Comparison of ENCODE assay signal across 8 mouse cellular contexts in the genomic region with DNA sequence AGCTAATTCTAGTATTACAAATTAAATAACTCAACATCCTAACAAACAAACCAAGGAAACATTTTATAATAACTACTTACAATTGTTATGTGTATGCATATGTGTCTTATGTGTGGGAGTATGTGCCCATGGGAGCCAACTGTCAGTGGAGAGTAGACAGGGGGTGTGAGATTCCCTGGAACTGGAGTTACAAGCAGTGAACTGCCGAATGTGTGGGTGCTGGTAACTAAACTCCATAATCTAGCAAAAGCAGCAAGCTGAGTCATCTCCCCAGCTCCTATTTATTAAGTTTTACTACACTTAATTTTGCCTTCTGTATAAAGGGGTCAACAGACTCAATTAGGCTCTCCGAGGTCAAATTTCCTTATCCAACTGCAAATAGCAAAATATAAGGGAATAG. TPM values are rescaled to one million over a fixed set of nuclear protein-coding genes. Genes with fewer than 3 reads are reported as not detected.
DNase-seq lines count a peak whose midpoint lies in the region; ATAC-seq and TF ChIP-seq lines count a peak whose summit lies in the region.

No protein-coding gene starts in this region.

- H3K27me3 ChIP-seq in heart, embryonic 10.5 days (ENCODE audit: insufficient read depth, poor library complexity, severe bottlenecking) = no peaks in the 10 kb centered on the region
- no peaks in the 10 kb centered on the region for H3K27me3 ChIP-seq in intestine, embryonic 14.5 days (replicated peaks; ENCODE audit: control insufficient read depth, insufficient read depth, low read length)
- no peaks in the 10 kb centered on the region for H3K27me3 ChIP-seq in midbrain, embryonic 14.5 days (ENCODE audit: control insufficient read depth, insufficient read depth, low read length)

- TF ChIP-seq POLR2A in cortical plate, adult 2 months (IDR thresholded peaks at IDR 0.05; ENCODE audit: extremely low read depth, insufficient read depth, low read length) = no peak

- no peaks in the 10 kb centered on the region for H3K9me3 ChIP-seq in heart, embryonic 10.5 days
- no peaks in the 10 kb centered on the region for H3K9me3 ChIP-seq in intestine, embryonic 14.5 days (ENCODE audit: control insufficient read depth, low read length)
- no peaks in the 10 kb centered on the region for H3K9me3 ChIP-seq in midbrain, embryonic 14.5 days (ENCODE audit: control insufficient read depth, low read length)

- no peak for ATAC-seq in intestine, embryonic 14.5 days (replicated peaks; ENCODE audit: low FRiP score, low TSS enrichment, low read depth)
- no peak for ATAC-seq in midbrain, embryonic 14.5 days (ENCODE audit: low FRiP score, low TSS enrichment)

- H3K4me3 ChIP-seq in heart, embryonic 10.5 days = peak overlapping the region; percentile 89
- peak overlapping the region; percentile 70 for H3K4me3 ChIP-seq in cortical plate, adult 2 months (ENCODE audit: insufficient read depth, low read length)
- peak overlapping the region; percentile 93 for H3K4me3 ChIP-seq in intestine, embryonic 14.5 days (ENCODE audit: low read depth, low read length)
- H3K4me3 ChIP-seq in midbrain, embryonic 14.5 days (replicated peaks; ENCODE audit: low read depth, low read length) = peak overlapping the region; percentile 83

- DNase-seq in heart, embryonic 10.5 days (ENCODE audit: low spot score) = no peak
- DNase-seq in heart, postnatal 14 days = no peak
- DNase-seq in 3T3-L1 (ENCODE audit: low read depth, low spot score) = peak; percentile 47
- no peak for DNase-seq in intestine, embryonic 14.5 days (ENCODE audit: low spot score)
- DNase-seq in midbrain, embryonic 14.5 days = no peak
- DNase-seq in cerebellum, adult 11 months = no peak
- no peak for DNase-seq in urinary bladder, adult 2 months (ENCODE audit: low spot score)

- peak overlapping the region; percentile 85 for H3K4me2 ChIP-seq in intestine, embryonic 14.5 days (ENCODE audit: low read length)
- H3K4me2 ChIP-seq in midbrain, embryonic 14.5 days (ENCODE audit: low read length) = peak overlapping the region; percentile 94

- WGBS in heart, embryonic 10.5 days = 68% methylated on average over 2 of the region's 2 CpGs
- 62% methylated on average over 2 of the region's 2 CpGs for WGBS in intestine, embryonic 14.5 days
- 57% methylated on average over 2 of the region's 2 CpGs for WGBS in midbrain, embryonic 14.5 days

- peaks cover 12% of the 10 kb centered on the region for H3K36me3 ChIP-seq in heart, embryonic 10.5 days
- peaks cover 17% of the 10 kb centered on the region for H3K36me3 ChIP-seq in intestine, embryonic 14.5 days (ENCODE audit: control insufficient read depth, insufficient read depth, low read length)
- peaks cover 17% of the 10 kb centered on the region for H3K36me3 ChIP-seq in midbrain, embryonic 14.5 days (ENCODE audit: control insufficient read depth, insufficient read depth, low read length)

- TF ChIP-seq CTCF in cortical plate, adult 2 months (IDR thresholded peaks at IDR 0.05; ENCODE audit: extremely low read depth, insufficient read depth, low read length) = no peak

- no peaks in the 10 kb centered on the region for H3K4me1 ChIP-seq in heart, embryonic 10.5 days
- no peaks in the 10 kb centered on the region; the same call in none of the 2 replicates for H3K4me1 ChIP-seq in cortical plate, adult 2 months (ENCODE audit: control insufficient read depth, insufficient read depth, low read length)
- H3K4me1 ChIP-seq in intestine, embryonic 14.5 days (replicated peaks; ENCODE audit: control insufficient read depth, insufficient read depth, low read length) = peaks cover 17% of the 10 kb centered on the region
- peaks cover 34% of the 10 kb centered on the region for H3K4me1 ChIP-seq in midbrain, embryonic 14.5 days (ENCODE audit: control insufficient read depth, insufficient read depth, low read length)

- no peak overlapping the region for H3K27ac ChIP-seq in heart, embryonic 10.5 days
- H3K27ac ChIP-seq in cortical plate, adult 2 months (ENCODE audit: insufficient read depth, low read length) = no peak overlapping the region
- no peak overlapping the region for H3K27ac ChIP-seq in intestine, embryonic 14.5 days (ENCODE audit: low read depth)
- no peak overlapping the region for H3K27ac ChIP-seq in midbrain, embryonic 14.5 days (replicated peaks; ENCODE audit: low read depth, low read length)

- intact Hi-C loops in heart, postnatal 14 days (cut with DNase I) = loop anchor here (5.0 kb wide), 1 partner anchor 266 kb away; no protein-coding TSS in a partner anchor

- H3K9ac ChIP-seq in intestine, embryonic 14.5 days (ENCODE audit: low read length) = peak overlapping the region; percentile 96
- peak overlapping the region; percentile 97 for H3K9ac ChIP-seq in midbrain, embryonic 14.5 days (replicated peaks; ENCODE audit: low read length)

RNA-seq across cellular contexts. Expression of gene Serinc1, which starts 1.3 kb away (rescaled TPM):
- polyA plus RNA-seq in heart, embryonic 10.5 days (2016; fragmentation: Nextera tagmentation; extraction: Ambion mirVana) = 142 and 159 TPM in 2 replicates
- total RNA-seq in heart, postnatal 14 days (2021) = 100 to 1,000 TPM; 254 to 264 TPM
- 598 and 609 TPM in 2 replicates for polyA plus RNA-seq in cortical plate, adult 2 months (2012; rRNA removed)
- polyA plus RNA-seq in intestine, embryonic 14.5 days (2014; fragmentation: Nextera tagmentation; extraction: Ambion mirVana) = 137 and 149 TPM in 2 replicates
- 387 and 476 TPM in 2 replicates for polyA plus RNA-seq in midbrain, embryonic 14.5 days (2014; fragmentation: Nextera tagmentation; extraction: Ambion mirVana)
- polyA plus RNA-seq in urinary bladder, adult 2 months (2012; rRNA removed) = 154 and 172 TPM in 2 replicates

RNA-seq across cellular contexts. Expression of gene Hsf2, which starts 44.9 kb away (rescaled TPM):
- polyA plus RNA-seq in heart, embryonic 10.5 days (2016; fragmentation: Nextera tagmentation; extraction: Ambion mirVana) = 25.2 and 27.2 TPM in 2 replicates
- 10 to 100 TPM; 16.4 to 18.0 TPM for total RNA-seq in heart, postnatal 14 days (2021)
- polyA plus RNA-seq in cortical plate, adult 2 months (2012; rRNA removed) = 20.9 and 22.4 TPM in 2 replicates
- 25.2 and 29.0 TPM in 2 replicates for polyA plus RNA-seq in intestine, embryonic 14.5 days (2014; fragmentation: Nextera tagmentation; extraction: Ambion mirVana)
- 68.2 and 71.4 TPM in 2 replicates for polyA plus RNA-seq in midbrain, embryonic 14.5 days (2014; fragmentation: Nextera tagmentation; extraction: Ambion mirVana)
- 10.6 and 10.7 TPM in 2 replicates for polyA plus RNA-seq in urinary bladder, adult 2 months (2012; rRNA removed)
